Mouse (Mus musculus) hindbrain, embryonic 13.5 days (tissue): Measurements from ENCODE around the gene Cntfr. TPM values are rescaled to one million over a fixed set of nuclear protein-coding genes. Genes with fewer than 3 reads are reported as not detected.

Source experiments
- ATAC-seq: fragments of 200-750 bp; cut with Nextera tagmentation; 2 replicates; pipeline ENCODE4 v1.8.0; 2017; ENCODE audit warnings: moderate TSS enrichment; ENCODE audit not compliant: low FRiP score
- H3K27ac ChIP-seq: fragments of 300-500 bp; sonication (generic); 2 replicates; pipeline ENCODE4 v1.5.1; 2015; ENCODE audit warnings: inconsistent platforms, mild to moderate bottlenecking, moderate library complexity
- H3K27me3 ChIP-seq: fragments of 300-500 bp; sonication (generic); 2 replicates; pipeline ENCODE4 v1.6.1; 2015; ENCODE audit warnings: mild to moderate bottlenecking, inconsistent platforms
- H3K36me3 ChIP-seq: fragments of 300-500 bp; sonication (generic); 2 replicates; pipeline ENCODE4 v1.6.1; 2015; ENCODE audit warnings: mild to moderate bottlenecking, inconsistent platforms
- H3K4me1 ChIP-seq: fragments of 300-500 bp; sonication (generic); replicated peaks from 2 replicates; pipeline ENCODE4 v1.6.1; 2015; ENCODE audit warnings: inconsistent platforms
- H3K4me2 ChIP-seq: fragments of 300-500 bp; sonication (generic); 2 replicates; pipeline ENCODE4 v1.6.1; 2015; ENCODE audit warnings: inconsistent platforms, mild to moderate bottlenecking, moderate library complexity
- H3K4me3 ChIP-seq: fragments of 300-500 bp; sonication (generic); 2 replicates; pipeline ENCODE4 v1.5.1; 2015; ENCODE audit warnings: mild to moderate bottlenecking, inconsistent platforms
- H3K9ac ChIP-seq: fragments of 300-500 bp; sonication (generic); 2 replicates; pipeline ENCODE4 v1.6.1; 2015; ENCODE audit warnings: mild to moderate bottlenecking, inconsistent platforms
- H3K9me3 ChIP-seq: fragments of 300-500 bp; sonication (generic); 2 replicates; pipeline ENCODE4 v1.6.1; 2016; ENCODE audit warnings: inconsistent platforms
- WGBS: fragments of 180-500 bp; shearing (Covaris S2); methylation state at CpG from one replicate; pipeline ENCODE4 v1.1.7; 2015; 5-methylcytosine and 5-hydroxymethylcytosine counted together
- polyA plus RNA-seq: library from polyadenylated mRNA; unstranded; fragments of >200 nt; fragmentation: Nextera tagmentation; extraction: Ambion mirVana; gene quantifications from 2 replicates; pipeline ENCODE4 v1.2.1, GENCODE M21; 2015

The Cntfr gene
- polyA plus RNA-seq, 1 experiment from 2014 or later: 24.4 TPM

- H3K4me2 ChIP-seq: peak overlapping the region; percentile 85
- ATAC-seq: no peak
- peaks cover 6% of the 10 kb centered on the region for H3K36me3 ChIP-seq
- peak overlapping the region; percentile 75 for H3K4me3 ChIP-seq
- H3K27ac ChIP-seq: 0 out of 2 replicates have a peak overlapping the region, but pooled peaks have one; percentile 94
- H3K9me3 ChIP-seq: no peaks in the 10 kb centered on the region
- H3K4me1 ChIP-seq: peaks cover 54% of the 10 kb centered on the region
- WGBS: 82% methylated on average over 10 of the region's 10 CpGs
- H3K9ac ChIP-seq: peak overlapping the region; percentile 96
- no peaks in the 10 kb centered on the region for H3K27me3 ChIP-seq
Observed at GRCm38 (mm10) chr4:41638186-41638731, 58.6 kb downstream of the Cntfr start.

DNA sequence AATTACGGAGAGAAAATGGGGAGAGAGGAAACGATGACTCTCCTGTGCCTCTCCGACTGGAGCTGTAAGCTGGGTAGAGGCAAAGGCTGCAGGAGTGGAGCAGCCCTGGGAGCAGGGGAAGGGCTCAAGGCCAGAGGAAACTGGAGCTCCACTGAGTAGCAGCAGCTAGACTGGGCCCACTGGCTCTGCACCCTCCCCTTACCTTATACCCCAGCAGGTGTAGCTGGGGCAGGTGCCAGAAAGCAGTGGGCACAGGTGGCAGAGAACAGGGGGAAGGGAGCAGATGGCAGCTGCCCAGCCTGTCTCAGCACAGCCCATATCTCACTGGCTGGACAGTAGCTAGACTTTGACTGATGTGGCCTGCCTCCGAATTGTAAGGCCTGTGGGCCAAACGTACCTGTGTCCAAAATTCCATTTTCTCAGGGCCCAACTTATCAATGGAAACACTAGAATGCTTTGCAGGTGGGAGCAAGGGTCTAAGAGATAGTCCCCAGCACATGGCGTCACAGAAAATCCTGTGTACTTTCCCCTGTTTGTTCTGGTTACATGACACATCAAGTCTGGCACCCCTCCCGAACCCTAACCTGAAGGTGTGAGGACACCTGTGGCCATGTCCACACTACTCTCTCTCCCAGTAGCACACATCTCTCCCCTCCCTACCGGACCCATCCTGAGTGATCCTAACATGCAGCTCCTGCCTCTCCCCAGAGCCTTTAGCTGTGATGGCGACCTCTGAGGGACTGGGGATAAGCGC, 59.8 kb downstream of the Cntfr start:
- Histone ChIP-seq H3K9ac (peak overlapping the region; percentile 96; the same call in 1 of the 2 replicates), H3K4me2 (peak overlapping the region; percentile 85), H3K4me1 (peaks cover 65% of the 10 kb centered on the region)

DNA sequence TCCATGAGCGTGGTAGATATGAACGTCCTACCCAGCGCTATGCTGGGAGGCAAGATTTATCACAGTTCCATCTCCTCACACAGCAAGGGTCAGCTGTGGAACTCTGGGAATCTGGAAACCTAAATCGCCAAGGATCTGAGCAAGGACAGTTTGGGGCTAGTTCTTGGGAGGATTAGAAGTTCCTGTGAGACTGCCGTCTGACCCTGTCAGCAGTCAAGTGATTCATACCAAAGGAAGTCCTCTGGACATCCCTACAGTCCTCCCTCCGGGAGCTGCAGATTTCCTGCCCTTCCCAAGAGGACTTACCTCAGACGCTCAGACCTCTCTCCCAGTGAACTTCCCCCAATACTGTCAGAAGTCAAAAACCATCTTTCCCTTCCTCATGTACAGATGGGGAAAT, 60.5 kb downstream of the Cntfr start:
- Histone ChIP-seq H3K27ac (peak overlapping the region; percentile 53; the same call in 1 of the 2 replicates), H3K4me1 (peaks cover 72% of the 10 kb centered on the region), H3K9me3 (no peaks in the 10 kb centered on the region), H3K9ac (0 out of 2 replicates have a peak overlapping the region, but pooled peaks have one; percentile 96), H3K4me2 (no peak overlapping the region), H3K27me3 (no peaks in the 10 kb centered on the region), H3K36me3 (peaks cover 6% of the 10 kb centered on the region), H3K4me3 (no peak overlapping the region)
- 64% methylated on average over 7 of the region's 7 CpGs for WGBS
- no peak for ATAC-seq

More for the DNA sequence above, 59.8 kb downstream of the Cntfr start:
- no peaks in the 10 kb centered on the region for H3K27me3 ChIP-seq
- H3K4me3 ChIP-seq: no peak overlapping the region
- H3K36me3 ChIP-seq: peaks cover 6% of the 10 kb centered on the region
- H3K27ac ChIP-seq: no peak overlapping the region
- 79% methylated on average over 10 of the region's 10 CpGs for WGBS
- no peak for ATAC-seq
- H3K9me3 ChIP-seq: no peaks in the 10 kb centered on the region

- Histone ChIP-seq H3K4me3 (no peak overlapping the region), H3K27me3 (no peaks in the 10 kb centered on the region), H3K4me2 (no peak overlapping the region), H3K27ac (peak overlapping the region; percentile 53; the same call in 1 of the 2 replicates), H3K9ac (0 out of 2 replicates have a peak overlapping the region, but pooled peaks have one; percentile 30), H3K9me3 (no peaks in the 10 kb centered on the region), H3K4me1 (peaks cover 77% of the 10 kb centered on the region), H3K36me3 (peaks cover 6% of the 10 kb centered on the region)
- ATAC-seq: no peak
- 63% methylated on average over 2 of the region's 2 CpGs for WGBS
Observed at GRCm38 (mm10) chr4:41635906-41636305, 61.0 kb downstream of the Cntfr start.

DNA sequence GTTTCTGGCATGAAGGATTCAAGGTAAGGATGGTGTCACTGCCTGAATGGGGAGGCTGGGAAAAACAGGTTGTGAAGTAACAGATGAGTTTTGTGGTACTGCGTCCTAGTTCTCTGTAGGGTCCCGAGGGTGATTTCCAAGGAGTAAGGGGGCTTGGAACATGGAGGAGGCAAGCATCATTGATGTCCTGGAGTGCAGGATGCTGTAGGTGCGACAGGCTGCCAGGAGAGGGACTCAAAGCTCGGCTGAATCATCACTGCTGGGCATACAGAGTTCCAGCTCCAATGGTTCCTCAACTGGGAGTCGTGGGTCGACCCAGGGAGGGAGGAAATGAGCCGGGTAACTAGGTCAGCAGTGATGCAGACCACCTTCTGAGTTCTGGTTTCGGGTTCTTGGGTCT, 61.7 kb downstream of the Cntfr start:
- peaks cover 80% of the 10 kb centered on the region for H3K4me1 ChIP-seq
- no peak overlapping the region for H3K27ac ChIP-seq
- no peak overlapping the region for H3K9ac ChIP-seq
- H3K27me3 ChIP-seq: no peaks in the 10 kb centered on the region
- peaks cover 6% of the 10 kb centered on the region for H3K36me3 ChIP-seq
- H3K4me2 ChIP-seq: no peak overlapping the region
- H3K9me3 ChIP-seq: no peaks in the 10 kb centered on the region
- no peak overlapping the region for H3K4me3 ChIP-seq
- WGBS: 73% methylated on average over 8 of the region's 8 CpGs
- ATAC-seq: no peak

GRCm38 (mm10) chr4:41634631-41635030, 62.3 kb downstream of the Cntfr start:
- no peak for ATAC-seq

DNA sequence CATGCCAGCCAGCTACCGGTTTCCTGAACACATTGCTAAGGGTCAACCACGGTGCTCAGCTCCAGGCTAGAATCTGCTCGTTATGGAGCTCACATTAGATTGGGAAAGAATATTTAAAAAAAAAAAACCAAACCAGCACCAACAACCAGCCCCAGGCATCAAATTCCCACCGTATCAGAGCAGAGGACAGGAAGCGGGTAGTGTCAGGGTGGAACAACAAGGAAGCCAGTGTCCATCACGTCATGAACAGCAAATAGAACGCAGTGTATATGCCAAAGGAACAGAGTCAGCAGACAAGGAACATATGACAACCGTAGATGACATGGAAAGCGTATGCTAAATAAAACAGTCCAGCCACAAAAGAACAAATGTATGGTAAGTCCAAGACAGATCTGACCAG, 63.9 kb downstream of the Cntfr start:
- no peak for ATAC-seq
- peaks cover 86% of the 10 kb centered on the region for H3K4me1 ChIP-seq
- 77% methylated on average over 9 of the region's 9 CpGs for WGBS

More at GRCm38 (mm10) chr4:41634631-41635030, 62.3 kb downstream of the Cntfr start:
- H3K36me3 ChIP-seq: peaks cover 6% of the 10 kb centered on the region
- H3K4me3 ChIP-seq: no peak overlapping the region
- peaks cover 85% of the 10 kb centered on the region for H3K4me1 ChIP-seq
- H3K4me2 ChIP-seq: no peak overlapping the region
- no peak overlapping the region for H3K9ac ChIP-seq
- no peak overlapping the region for H3K27ac ChIP-seq
- H3K9me3 ChIP-seq: no peaks in the 10 kb centered on the region
- WGBS: 90% methylated on average over 8 of the region's 8 CpGs
- H3K27me3 ChIP-seq: no peaks in the 10 kb centered on the region

DNA sequence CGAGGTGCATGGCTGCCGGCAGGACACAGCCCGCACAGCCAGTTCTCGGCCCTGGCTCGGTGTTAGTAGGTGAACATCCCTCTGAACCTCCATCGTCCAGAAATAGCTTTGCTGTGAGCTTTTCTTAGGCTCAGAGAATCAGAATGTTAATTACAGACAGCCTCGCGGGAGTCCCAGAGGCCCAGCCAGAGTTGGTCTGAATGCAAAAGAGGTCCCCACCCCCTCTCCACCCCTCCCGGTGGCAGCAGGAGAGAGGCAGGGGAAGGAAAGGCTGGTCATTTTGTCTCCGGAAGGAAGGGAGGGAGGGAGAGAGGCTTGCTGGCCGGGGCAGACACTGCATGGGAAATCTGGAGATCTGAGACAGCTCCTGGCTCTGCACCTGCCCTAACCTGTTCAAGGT, 65.5 kb downstream of the Cntfr start:
- ATAC-seq: peak; percentile 53
- Histone ChIP-seq H3K27me3 (no peaks in the 10 kb centered on the region), H3K9me3 (no peaks in the 10 kb centered on the region), H3K36me3 (no peaks in the 10 kb centered on the region), H3K27ac (peak overlapping the region; percentile 81), H3K4me1 (peaks cover 79% of the 10 kb centered on the region), H3K4me3 (no peak overlapping the region), H3K4me2 (peak overlapping the region; percentile 30), H3K9ac (peak overlapping the region; percentile 36)
- WGBS: 2% methylated on average over 11 of the region's 11 CpGs

More for the DNA sequence above, 63.9 kb downstream of the Cntfr start:
- no peak overlapping the region for H3K4me3 ChIP-seq
- H3K36me3 ChIP-seq: 0 out of 2 replicates have a peak, but pooled peaks cover under 1% of the 10 kb centered on the region
- H3K4me2 ChIP-seq: no peak overlapping the region
- no peaks in the 10 kb centered on the region for H3K27me3 ChIP-seq
- no peak overlapping the region for H3K27ac ChIP-seq
- no peak overlapping the region for H3K9ac ChIP-seq
- no peaks in the 10 kb centered on the region for H3K9me3 ChIP-seq

- Histone ChIP-seq H3K27ac (peak overlapping the region; percentile 81; the same call in 1 of the 2 replicates), H3K4me2 (no peak overlapping the region), H3K27me3 (no peaks in the 10 kb centered on the region), H3K4me3 (no peak overlapping the region), H3K36me3 (no peaks in the 10 kb centered on the region), H3K9ac (no peak overlapping the region), H3K9me3 (no peaks in the 10 kb centered on the region), H3K4me1 (peaks cover 70% of the 10 kb centered on the region)
- WGBS: 24% methylated on average over 6 of the region's 6 CpGs
- no peak for ATAC-seq
Observed at GRCm38 (mm10) chr4:41630196-41630595, 66.7 kb downstream of the Cntfr start.

GRCm38 (mm10) chr4:41628202-41628927, 68.5 kb downstream of the Cntfr start:
- peak overlapping the region; percentile 87 for H3K27ac ChIP-seq
- peaks cover 64% of the 10 kb centered on the region for H3K4me1 ChIP-seq
- no peaks in the 10 kb centered on the region for H3K9me3 ChIP-seq
- ATAC-seq: peak; percentile 25; the same call in 1 of the 2 replicates
- peak overlapping the region; percentile 55; the same call in 1 of the 2 replicates for H3K9ac ChIP-seq
- peak overlapping the region; percentile 6; the same call in 1 of the 2 replicates for H3K4me2 ChIP-seq
- no peaks in the 10 kb centered on the region for H3K27me3 ChIP-seq
- no peak overlapping the region for H3K4me3 ChIP-seq
- no peaks in the 10 kb centered on the region for H3K36me3 ChIP-seq
- 5% methylated on average over 8 of the region's 8 CpGs for WGBS

- Histone ChIP-seq H3K27me3 (no peaks in the 10 kb centered on the region), H3K27ac (no peak overlapping the region), H3K36me3 (no peaks in the 10 kb centered on the region), H3K4me1 (peaks cover 30% of the 10 kb centered on the region), H3K9me3 (no peaks in the 10 kb centered on the region), H3K4me2 (no peak overlapping the region), H3K9ac (no peak overlapping the region), H3K4me3 (no peak overlapping the region)
- whole genome bisulfite sequencing: 85% methylated on average over 14 of the region's 14 CpGs
- ATAC-seq: no peak
Observed at GRCm38 (mm10) chr4:41622071-41622470, 74.8 kb downstream of the Cntfr start.
